Mouse (Mus musculus) forebrain, postnatal 0 days (tissue): ENCODE data around the gene Smoc1. TPM values are rescaled to one million over a fixed set of nuclear protein-coding genes. Genes with fewer than 3 reads are reported as not detected.
A peak's percentile ranks its signal among the peaks of the same experiment; 100 is the strongest.

Source experiments
- ATAC-seq: fragments of 200-750 bp; cut with Nextera tagmentation; 2 replicates; pipeline ENCODE4 v1.8.0; 2017; ENCODE audit warnings: mild to moderate bottlenecking, moderate library complexity
- DNase-seq: peaks from one replicate; pipeline ENCODE4 v3.0.0-alpha.2; 2015
- H3K27ac ChIP-seq: fragments of 300-500 bp; sonication (generic); 2 replicates; pipeline ENCODE4 v1.5.1; 2014; ENCODE audit warnings: low read depth, mild to moderate bottlenecking, antibody characterized with exemption, low read length, moderate library complexity, mixed read lengths
- H3K27me3 ChIP-seq: fragments of 300-500 bp; sonication (generic); 2 replicates; pipeline ENCODE4 v1.6.1; 2014; ENCODE audit warnings: mild to moderate bottlenecking, low read length, mixed read lengths; ENCODE audit not compliant: insufficient read depth
- H3K36me3 ChIP-seq: fragments of 300-500 bp; sonication (generic); 2 replicates; pipeline ENCODE4 v1.6.1; 2014; ENCODE audit warnings: mild to moderate bottlenecking, moderate library complexity; ENCODE audit not compliant: insufficient read depth
- H3K4me1 ChIP-seq: fragments of 300-500 bp; sonication (generic); 2 replicates; pipeline ENCODE4 v1.6.1; 2014; ENCODE audit warnings: antibody characterized with exemption; ENCODE audit not compliant: insufficient read depth
- H3K4me2 ChIP-seq: fragments of 300-500 bp; sonication (generic); 2 replicates; pipeline ENCODE4 v1.6.1; 2014; ENCODE audit warnings: low read depth, mild to moderate bottlenecking, moderate library complexity
- H3K4me3 ChIP-seq: fragments of 300-500 bp; sonication (generic); 2 replicates; pipeline ENCODE4 v1.5.1; 2014; ENCODE audit warnings: low read depth, low read length, mixed read lengths
- H3K9ac ChIP-seq: fragments of 300-500 bp; sonication (generic); 2 replicates; pipeline ENCODE4 v1.6.1; 2014; ENCODE audit warnings: mild to moderate bottlenecking
- H3K9me3 ChIP-seq: fragments of 300-500 bp; sonication (generic); 2 replicates; pipeline ENCODE4 v1.6.1; 2016; ENCODE audit warnings: low read length
- CTCF ChIP-seq: sonication (generic); IDR thresholded peaks from 2 replicates; pipeline ENCODE4 v1.5.1; 2016; ENCODE audit warnings: antibody characterized with exemption, control low read depth, low read depth
- WGBS: fragments of 180-500 bp; shearing (Covaris S2); extraction: QIAGEN DNeasy Blood & Tissue Kit; methylation state at CpG from one replicate; pipeline ENCODE4 v1.1.7; 2014; 5-methylcytosine and 5-hydroxymethylcytosine counted together
- polyA plus RNA-seq: library from polyadenylated mRNA; unstranded; fragments of >200 nt; fragmentation: Nextera tagmentation; extraction: Ambion mirVana; gene quantifications from 2 replicates; pipeline ENCODE4 v1.2.1, GENCODE M21; 2015
- total RNA-seq: library from RNA; depleted of rRNA; stranded (reverse); fragments of >200 nt; gene quantifications from 2 replicates; pipeline ENCODE4 v1.2.3, GENCODE M21; 2014

Gene Smoc1
- total and polyA plus RNA-seq, 2 experiments from 2014 or later, result 12.3 to 16.9 TPM

DNA sequence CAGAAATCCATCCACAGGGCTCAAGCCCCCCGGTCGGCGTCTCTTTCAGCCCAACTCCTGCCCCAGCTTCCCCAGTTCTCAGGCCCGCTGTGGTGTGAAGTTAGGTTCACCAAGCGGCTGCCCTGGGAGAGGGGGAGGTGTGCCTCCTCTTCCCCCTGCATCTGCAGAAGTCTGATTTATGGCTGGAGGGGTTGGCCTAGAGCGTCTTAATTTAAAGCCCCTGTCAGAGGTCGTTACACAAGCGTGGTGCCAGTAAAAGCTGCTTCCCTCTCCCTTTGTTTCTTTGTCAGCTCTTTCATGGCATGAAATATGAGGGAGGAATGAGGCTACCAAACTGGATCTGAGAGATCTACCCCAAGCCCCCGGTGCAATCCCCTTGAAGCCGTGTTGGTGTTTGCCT, 139.5 kb downstream of the Smoc1 start:
- no peak for ATAC-seq
- Histone ChIP-seq H3K4me3 (no peak overlapping the region), H3K27ac (no peak overlapping the region), H3K36me3 (no peaks in the 10 kb centered on the region), H3K9ac (peak overlapping the region; percentile 18; the same call in 1 of the 2 replicates), H3K9me3 (no peaks in the 10 kb centered on the region), H3K4me2 (no peak overlapping the region), H3K27me3 (no peaks in the 10 kb centered on the region), H3K4me1 (no peaks in the 10 kb centered on the region)
- no peak for TF ChIP-seq CTCF
- WGBS, result 27% methylated on average over 10 of the region's 10 CpGs
- DNase-seq, result no peak

DNA sequence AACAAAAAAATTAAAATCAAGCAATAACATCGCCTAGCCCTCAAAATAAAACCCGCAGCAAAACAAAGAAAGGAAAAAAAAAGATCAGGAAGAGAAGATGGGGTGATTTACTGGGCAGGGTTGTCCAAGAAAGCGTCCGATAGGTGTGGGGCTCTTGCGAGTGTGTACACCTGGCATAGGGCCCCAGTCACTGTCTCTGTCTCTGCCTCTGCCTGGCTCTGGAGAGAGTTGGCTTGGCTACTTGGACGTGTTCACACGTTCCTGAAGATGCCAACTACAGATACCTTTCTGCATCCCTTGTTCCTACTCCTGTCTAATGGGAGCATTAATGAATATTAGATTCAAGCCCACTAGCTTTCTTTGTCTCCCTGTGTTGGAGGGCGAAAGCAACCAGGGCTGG, 140.0 kb downstream of the Smoc1 start:
- H3K4me2 ChIP-seq, result no peak overlapping the region
- no peaks in the 10 kb centered on the region for H3K27me3 ChIP-seq
- no peaks in the 10 kb centered on the region for H3K9me3 ChIP-seq
- ATAC-seq, result no peak
- TF ChIP-seq CTCF, result no peak
- no peak overlapping the region for H3K27ac ChIP-seq
- WGBS, result 79% methylated on average over 8 of the region's 8 CpGs
- H3K4me1 ChIP-seq, result no peaks in the 10 kb centered on the region
- H3K9ac ChIP-seq, result no peak overlapping the region
- no peaks in the 10 kb centered on the region for H3K36me3 ChIP-seq
- DNase-seq, result no peak
- no peak overlapping the region for H3K4me3 ChIP-seq

GRCm38 (mm10) chr12:81167142-81167541, 140.5 kb downstream of the Smoc1 start:
- Histone ChIP-seq H3K4me2 (no peak overlapping the region), H3K4me3 (no peak overlapping the region), H3K4me1 (no peaks in the 10 kb centered on the region), H3K27me3 (no peaks in the 10 kb centered on the region), H3K27ac (no peak overlapping the region), H3K9me3 (no peaks in the 10 kb centered on the region), H3K36me3 (no peaks in the 10 kb centered on the region), H3K9ac (no peak overlapping the region)
- WGBS, result 88% methylated on average over 9 of the region's 9 CpGs
- no peak for DNase-seq
- no peak for ATAC-seq
- no peak for TF ChIP-seq CTCF

DNA sequence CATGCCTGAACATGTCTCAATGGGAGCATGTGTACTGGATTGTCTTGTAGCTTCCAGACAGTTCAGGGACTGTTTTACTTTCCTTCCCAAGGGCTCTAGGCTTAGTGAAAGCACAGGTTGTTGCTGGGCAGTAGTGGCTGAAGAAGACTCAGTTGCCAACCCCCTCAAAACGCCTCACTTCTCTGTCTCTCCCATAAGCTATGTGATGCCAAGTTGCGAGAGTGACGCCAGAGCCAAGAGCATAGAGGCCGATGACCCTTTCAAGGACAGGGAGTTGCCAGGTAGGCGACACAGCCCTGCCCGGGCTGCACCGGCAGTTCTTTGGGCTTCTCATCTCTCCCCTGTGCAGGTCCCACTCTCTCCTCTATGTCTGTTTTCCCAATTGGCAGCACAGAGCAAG, 141.4 kb downstream of the Smoc1 start:
- H3K9ac ChIP-seq, result no peak overlapping the region
- no peak overlapping the region for H3K27ac ChIP-seq
- no peaks in the 10 kb centered on the region for H3K9me3 ChIP-seq
- H3K36me3 ChIP-seq, result no peaks in the 10 kb centered on the region
- WGBS, result 93% methylated on average over 7 of the region's 7 CpGs
- no peaks in the 10 kb centered on the region for H3K27me3 ChIP-seq
- no peak for ATAC-seq
- DNase-seq, result no peak
- no peak overlapping the region for H3K4me3 ChIP-seq
- TF ChIP-seq CTCF, result no peak
- no peak overlapping the region for H3K4me2 ChIP-seq
- no peaks in the 10 kb centered on the region for H3K4me1 ChIP-seq

GRCm38 (mm10) chr12:81168494-81168893, 141.9 kb downstream of the Smoc1 start:
- Histone ChIP-seq H3K4me1 (no peaks in the 10 kb centered on the region), H3K27me3 (no peaks in the 10 kb centered on the region), H3K36me3 (no peaks in the 10 kb centered on the region), H3K4me3 (no peak overlapping the region), H3K9ac (no peak overlapping the region), H3K27ac (no peak overlapping the region), H3K9me3 (no peaks in the 10 kb centered on the region), H3K4me2 (no peak overlapping the region)
- no peak for DNase-seq
- TF ChIP-seq CTCF, result peak; percentile 9; the same call in 1 of the 2 replicates
- ATAC-seq, result no peak
- 79% methylated on average over 2 of the region's 2 CpGs for WGBS

- TF ChIP-seq CTCF, result peak; percentile 42
- no peak overlapping the region for H3K27ac ChIP-seq
These were observed 143.5 kb downstream of the Smoc1 start for GRCm38 (mm10) chr12:81170076-81170475.

GRCm38 (mm10) chr12:81173011-81173410, 146.4 kb downstream of the Smoc1 start:
- Histone ChIP-seq H3K27me3 (no peaks in the 10 kb centered on the region), H3K36me3 (no peaks in the 10 kb centered on the region), H3K9me3 (no peaks in the 10 kb centered on the region), H3K4me2 (no peak overlapping the region), H3K27ac (no peak overlapping the region), H3K4me1 (no peaks in the 10 kb centered on the region), H3K9ac (no peak overlapping the region), H3K4me3 (no peak overlapping the region)
- no peak for DNase-seq
- WGBS, result 86% methylated on average over 3 of the region's 3 CpGs
- no peak for ATAC-seq
- no peak for TF ChIP-seq CTCF

More at GRCm38 (mm10) chr12:81170076-81170475, 143.5 kb downstream of the Smoc1 start:
- Histone ChIP-seq H3K9ac (no peak overlapping the region), H3K27me3 (no peaks in the 10 kb centered on the region), H3K4me2 (no peak overlapping the region), H3K4me1 (no peaks in the 10 kb centered on the region), H3K9me3 (no peaks in the 10 kb centered on the region), H3K4me3 (no peak overlapping the region), H3K36me3 (no peaks in the 10 kb centered on the region)
- ATAC-seq, result no peak
- no peak for DNase-seq
- WGBS, result 90% methylated on average over 2 of the region's 2 CpGs
